Mouse (Mus musculus): ENCODE results near the gene Adh4.

GRCm38 (mm10) chr3:138461832-138462231, 46.6 kb downstream of the Adh4 start:
- TF ChIP-seq POLR2A (IDR thresholded peaks at IDR 0.05; ENCODE audit: low read depth, low read length), result no peak
- TF ChIP-seq EP300 (IDR thresholded peaks at IDR 0.05; ENCODE audit: low read length), result no peak
- no peak for TF ChIP-seq E2F4 (IDR thresholded peaks at IDR 0.05; ENCODE audit: insufficient replicate concordance, low read depth, low read length)
- no peak for TF ChIP-seq POLR2AphosphoS2 (IDR thresholded peaks at IDR 0.05; ENCODE audit: low read depth, low read length)
- TF ChIP-seq MXI1 (IDR thresholded peaks at IDR 0.05; ENCODE audit: low read depth, low read length), result no peak
- TF ChIP-seq CTCF (conservative IDR thresholded peaks at IDR 0.05 in 1 of 2, IDR thresholded peaks at IDR 0.05 in 1 of 2; ENCODE audit: low read depth in 2 of 2, low read length in 2 of 2), result no peak
- no peak for TF ChIP-seq SMC3 (IDR thresholded peaks at IDR 0.05; ENCODE audit: low read depth, low read length)

All from CH12.LX (cell line).